Mouse (Mus musculus): ENCODE measurements at regions not wholly inside any gene's neighbourhood (a gene's known extent, or its start where the extent isn't known, plus 50 kb on each side); places are given as distances from the start of the nearest gene placed in this dataset.

DNA sequence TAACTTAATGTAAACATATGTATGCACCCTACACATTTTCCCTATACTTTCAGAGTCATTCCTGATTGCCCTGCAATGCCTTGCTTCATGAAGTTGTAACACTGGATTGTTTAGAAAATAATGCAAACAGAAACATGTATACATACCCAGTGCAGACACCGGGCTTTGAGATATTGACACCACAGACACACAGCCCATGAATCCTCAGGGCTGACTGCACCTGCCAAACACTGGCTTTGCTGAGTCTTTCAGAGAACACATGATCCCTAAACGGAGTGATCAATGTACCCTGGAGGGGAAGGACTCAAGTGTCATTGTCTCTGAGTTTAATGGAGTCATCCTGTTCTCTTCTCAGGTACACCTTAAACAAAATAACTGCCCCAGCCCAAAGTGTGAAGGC, 519.4 kb upstream of the Mki67 start:
- no peak overlapping the region for H3K27ac ChIP-seq (ENCODE audit: control insufficient read depth, low read depth, low read length)
- no peaks in the 10 kb centered on the region for H3K36me3 ChIP-seq (ENCODE audit: control insufficient read depth in 1 of 2, insufficient read depth in 2 of 2, low read length in 2 of 2)
- TF ChIP-seq GATA1 (IDR thresholded peaks at IDR 0.05; ENCODE audit: low read depth, low read length), result no peak
- no peak for TF ChIP-seq ZNF384 (IDR thresholded peaks at IDR 0.05; ENCODE audit: low read depth, low read length)
- TF ChIP-seq CHD1 (IDR thresholded peaks at IDR 0.05; ENCODE audit: low read depth, low read length), result no peak
- TF ChIP-seq MXI1 (IDR thresholded peaks at IDR 0.05; ENCODE audit: low read depth, low read length), result no peak
- TF ChIP-seq TAL1 (IDR thresholded peaks at IDR 0.05; ENCODE audit: low read length), result no peak
- TF ChIP-seq MAX (IDR thresholded peaks at IDR 0.05; ENCODE audit: low read length), result no peak
- TF ChIP-seq USF2 (IDR thresholded peaks at IDR 0.05; ENCODE audit: borderline replicate concordance in 1 of 2, insufficient read depth in 1 of 2, low read depth in 1 of 2, low read length in 2 of 2), result no peak
- no peak for TF ChIP-seq TBP (IDR thresholded peaks at IDR 0.05; ENCODE audit: low read depth, low read length)
- no peak for TF ChIP-seq MYB (IDR thresholded peaks at IDR 0.05; ENCODE audit: low read depth, low read length)
- TF ChIP-seq EP300 (IDR thresholded peaks at IDR 0.05; ENCODE audit: low read depth in 1 of 2, low read length in 2 of 2), result no peak
- TF ChIP-seq ZMIZ1 (IDR thresholded peaks at IDR 0.05; ENCODE audit: low read depth, low read length), result no peak
- TF ChIP-seq JUND (IDR thresholded peaks at IDR 0.05; ENCODE audit: low read depth, low read length), result no peak
- no peak for TF ChIP-seq NRF1 (IDR thresholded peaks at IDR 0.05; ENCODE audit: insufficient read depth, low read depth, low read length, poor library complexity, severe bottlenecking)
- no peak for TF ChIP-seq GABPA (IDR thresholded peaks at IDR 0.05; ENCODE audit: low read depth, low read length)
- no peak for TF ChIP-seq USF1 (IDR thresholded peaks at IDR 0.05; ENCODE audit: low read depth, low read length)
- no peak for TF ChIP-seq ZKSCAN1 (IDR thresholded peaks at IDR 0.05; ENCODE audit: low read depth, low read length)
- TF ChIP-seq MYC (IDR thresholded peaks at IDR 0.05; ENCODE audit: low read depth, low read length), result no peak
- no peak for TF ChIP-seq NELFE (IDR thresholded peaks at IDR 0.05; ENCODE audit: low read depth, low read length)
- no peak for TF ChIP-seq MAZ (IDR thresholded peaks at IDR 0.05; ENCODE audit: low read depth, low read length)
- no peak for TF ChIP-seq POLR2AphosphoS5 (IDR thresholded peaks at IDR 0.05; ENCODE audit: borderline replicate concordance, low read depth, low read length)
- H3K4me1 ChIP-seq (ENCODE audit: control insufficient read depth in 1 of 2, insufficient read depth in 2 of 2, low read length in 2 of 2), result no peaks in the 10 kb centered on the region
- H3K4me3 ChIP-seq (ENCODE audit: control insufficient read depth in 1 of 2, insufficient read depth in 1 of 2, low read depth in 2 of 2, low read length in 2 of 2), result no peak overlapping the region
- H3K9ac ChIP-seq (ENCODE audit: control insufficient read depth, low read depth, low read length, poor library complexity, severe bottlenecking), result no peak overlapping the region
- no peaks in the 10 kb centered on the region for H3K9me3 ChIP-seq (replicated peaks; ENCODE audit: insufficient read depth, low read length)
- no peak for DNase-seq (ENCODE audit: low read depth, low spot score)
- H3K27me3 ChIP-seq (ENCODE audit: control insufficient read depth in 1 of 2, insufficient read depth in 2 of 2, low read length in 2 of 2), result no peaks in the 10 kb centered on the region
- no peaks in the 10 kb centered on the region for H3K79me2 ChIP-seq (ENCODE audit: control insufficient read depth, insufficient read depth, low read length, poor library complexity)

- no peak overlapping the region for H3K9ac ChIP-seq (ENCODE audit: control insufficient read depth, low read depth, low read length, poor library complexity, severe bottlenecking)
- H3K27me3 ChIP-seq (ENCODE audit: control insufficient read depth in 1 of 2, insufficient read depth in 2 of 2, low read length in 2 of 2), result no peaks in the 10 kb centered on the region
- no peaks in the 10 kb centered on the region for H3K9me3 ChIP-seq (replicated peaks; ENCODE audit: insufficient read depth, low read length)
- no peak overlapping the region for H3K4me3 ChIP-seq (ENCODE audit: control insufficient read depth in 1 of 2, insufficient read depth in 1 of 2, low read depth in 2 of 2, low read length in 2 of 2)
- no peaks in the 10 kb centered on the region for H3K36me3 ChIP-seq (ENCODE audit: control insufficient read depth in 1 of 2, insufficient read depth in 2 of 2, low read length in 2 of 2)
- H3K4me1 ChIP-seq (ENCODE audit: control insufficient read depth in 1 of 2, insufficient read depth in 2 of 2, low read length in 2 of 2), result no peaks in the 10 kb centered on the region
- DNase-seq (ENCODE audit: low read depth, low spot score), result no peak
- TF ChIP-seq ELF1 (IDR thresholded peaks at IDR 0.05; ENCODE audit: low read depth, low read length), result no peak
- no peaks in the 10 kb centered on the region for H3K79me2 ChIP-seq (ENCODE audit: control insufficient read depth, insufficient read depth, low read length, poor library complexity)
- H3K27ac ChIP-seq (ENCODE audit: control insufficient read depth, low read depth, low read length), result no peak overlapping the region
Observed at GRCm38 (mm10) chr7:136236391-136236790, 520.2 kb upstream of the Mki67 start.

Data from MEL (cell line).